Mouse (Mus musculus) ES-Bruce4 (cell line): ENCODE data around the gene Cxadr. TPM values are rescaled to one million over a fixed set of nuclear protein-coding genes. Genes with fewer than 3 reads are reported as not detected.

Experiments
- H3K27ac ChIP-seq: 2 replicates; pipeline ENCODE4 v1.5.1; 2012; ENCODE audit warnings: low read length, inconsistent platforms; ENCODE audit not compliant: insufficient read depth
- H3K27me3 ChIP-seq: 2 replicates; pipeline ENCODE4 v1.6.1; 2012; ENCODE audit warnings: mild to moderate bottlenecking, low read length, inconsistent platforms; ENCODE audit not compliant: control insufficient read depth, poor library complexity, insufficient read depth, severe bottlenecking
- H3K36me3 ChIP-seq: 2 replicates; pipeline ENCODE4 v1.6.1; 2012; ENCODE audit warnings: inconsistent platforms, mild to moderate bottlenecking, low read length, moderate library complexity; ENCODE audit not compliant: control insufficient read depth, poor library complexity, insufficient read depth, severe bottlenecking
- H3K4me1 ChIP-seq: one replicate; pipeline ENCODE4 v1.8.1; 2011; ENCODE audit warnings: low read length; ENCODE audit not compliant: control insufficient read depth, insufficient read depth
- H3K4me3 ChIP-seq: 2 replicates; pipeline ENCODE4 v1.5.1; 2011; ENCODE audit warnings: low read depth, mild to moderate bottlenecking, low read length
- H3K9ac ChIP-seq: 2 replicates; pipeline ENCODE4 v1.6.1; 2012; ENCODE audit warnings: low read depth, mild to moderate bottlenecking, inconsistent platforms; ENCODE audit not compliant: poor library complexity, severe bottlenecking
- H3K9me3 ChIP-seq: replicated peaks from 2 replicates; pipeline ENCODE4 v1.6.1; 2012; ENCODE audit warnings: mild to moderate bottlenecking, low read length, inconsistent platforms; ENCODE audit not compliant: control insufficient read depth, poor library complexity, insufficient read depth, severe bottlenecking
- CTCF ChIP-seq: IDR thresholded peaks from one replicate; pipeline ENCODE4 v1.8.1; 2011; ENCODE audit warnings: low read depth, low read length
- EP300 ChIP-seq: IDR thresholded peaks from 2 replicates; pipeline ENCODE4 v1.6.1; 2011; ENCODE audit warnings: low read depth, low read length; ENCODE audit not compliant: insufficient read depth
- POLR2A ChIP-seq: IDR thresholded peaks from one replicate; pipeline ENCODE4 v1.8.1; 2011; ENCODE audit warnings: low read length; ENCODE audit not compliant: insufficient read depth
- polyA plus RNA-seq: library from polyadenylated mRNA; stranded (reverse); fragments of >200 nt; gene quantifications from 2 replicates; pipeline ENCODE4 v1.2.4, GENCODE M21; 2011; ENCODE audit warnings: low read depth; ENCODE audit not compliant: missing spikeins, insufficient read depth, insufficient read length

The Cxadr gene
- polyA plus RNA-seq, 1 experiment: 24.4 TPM

DNA sequence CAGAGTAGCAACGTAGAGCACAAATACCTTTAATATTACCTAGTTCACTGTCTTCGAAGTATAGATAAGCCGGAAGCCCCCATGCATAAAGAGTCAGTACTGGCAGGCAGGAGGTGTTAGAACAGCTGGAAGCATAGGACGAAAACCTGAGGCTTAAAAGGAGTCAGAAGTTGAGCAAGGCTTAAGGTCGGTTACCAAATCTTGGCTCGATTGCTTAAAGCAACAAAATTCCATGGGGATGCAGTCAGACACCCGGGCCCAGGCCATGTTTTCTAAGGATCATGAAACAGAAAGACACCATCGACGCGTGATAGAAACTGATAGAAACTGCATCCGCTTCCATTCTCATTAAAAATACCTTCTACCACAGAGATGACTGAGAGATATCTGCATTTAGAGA, 35.5 kb upstream of the Cxadr start:
- Histone ChIP-seq H3K27ac (no peak overlapping the region), H3K9me3 (no peaks in the 10 kb centered on the region), H3K9ac (no peak overlapping the region), H3K4me1 (peaks cover 3% of the 10 kb centered on the region), H3K36me3 (no peaks in the 10 kb centered on the region), H3K4me3 (no peak overlapping the region), H3K27me3 (peaks cover 14% of the 10 kb centered on the region)
- no peak for TF ChIP-seq CTCF
- TF ChIP-seq EP300: no peak
- no peak for TF ChIP-seq POLR2A

DNA sequence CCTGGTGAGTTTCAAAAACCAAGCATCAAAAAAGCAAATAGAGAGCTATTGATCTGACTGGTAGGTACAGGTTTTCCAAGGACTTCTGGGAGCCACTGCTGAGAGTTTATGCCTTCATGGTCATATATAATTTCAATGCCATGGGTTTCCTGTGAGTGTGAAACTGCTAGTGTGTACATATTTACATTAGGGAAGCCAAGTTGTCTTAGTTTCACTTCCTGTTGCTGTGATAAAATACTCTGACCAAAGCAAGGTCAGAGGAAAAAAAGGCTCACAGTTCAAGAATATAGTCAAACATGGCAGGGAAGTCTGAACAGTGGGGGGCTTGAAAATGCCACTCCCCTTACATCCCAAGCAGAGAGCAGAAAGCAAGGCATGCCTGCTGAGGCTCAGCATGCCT, 33.8 kb upstream of the Cxadr start:
- peaks cover 14% of the 10 kb centered on the region for H3K27me3 ChIP-seq
- H3K27ac ChIP-seq: no peak overlapping the region
- H3K9me3 ChIP-seq: no peaks in the 10 kb centered on the region
- no peak overlapping the region for H3K9ac ChIP-seq
- H3K36me3 ChIP-seq: no peaks in the 10 kb centered on the region
- H3K4me3 ChIP-seq: no peak overlapping the region
- peaks cover 3% of the 10 kb centered on the region for H3K4me1 ChIP-seq
- TF ChIP-seq CTCF (no peak), POLR2A (no peak), EP300 (no peak)

DNA sequence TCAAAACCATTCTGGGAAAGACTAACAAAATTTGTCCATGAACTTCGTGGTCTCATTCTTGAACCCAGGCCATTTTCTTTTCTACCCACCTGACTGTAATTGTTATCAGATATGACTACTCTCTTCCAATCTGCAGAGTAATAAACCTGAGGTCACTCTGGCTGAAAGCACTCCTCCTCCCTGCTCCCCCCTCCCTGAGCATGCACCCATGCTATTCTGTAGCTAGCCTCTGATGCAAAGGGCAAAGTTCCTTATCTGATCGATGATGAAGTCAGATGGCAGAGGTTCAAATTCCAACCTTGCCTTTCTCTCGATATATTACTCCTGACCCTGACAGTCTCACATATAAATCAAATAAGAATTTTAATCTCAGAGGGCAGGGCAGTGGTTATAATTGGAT, 33.1 kb upstream of the Cxadr start:
- no peaks in the 10 kb centered on the region for H3K36me3 ChIP-seq
- H3K9ac ChIP-seq: no peak overlapping the region
- H3K9me3 ChIP-seq: no peaks in the 10 kb centered on the region
- no peak for TF ChIP-seq CTCF
- no peak for TF ChIP-seq POLR2A
- TF ChIP-seq EP300: no peak
- peaks cover 10% of the 10 kb centered on the region; the same call in 1 of the 2 replicates for H3K27me3 ChIP-seq
- H3K27ac ChIP-seq: no peak overlapping the region
- H3K4me1 ChIP-seq: peaks cover 3% of the 10 kb centered on the region
- no peak overlapping the region for H3K4me3 ChIP-seq

GRCm38 (mm10) chr16:78274825-78275455, 26.3 kb upstream of the Cxadr start:
- H3K36me3 ChIP-seq: no peaks in the 10 kb centered on the region
- no peak overlapping the region for H3K9ac ChIP-seq
- TF ChIP-seq CTCF: no peak
- TF ChIP-seq EP300: no peak
- no peak for TF ChIP-seq POLR2A
- H3K27ac ChIP-seq: no peak overlapping the region
- H3K4me3 ChIP-seq: no peak overlapping the region
- no peaks in the 10 kb centered on the region; the same call in 1 of the 2 replicates for H3K27me3 ChIP-seq
- H3K4me1 ChIP-seq: no peaks in the 10 kb centered on the region
- H3K9me3 ChIP-seq: no peaks in the 10 kb centered on the region

DNA sequence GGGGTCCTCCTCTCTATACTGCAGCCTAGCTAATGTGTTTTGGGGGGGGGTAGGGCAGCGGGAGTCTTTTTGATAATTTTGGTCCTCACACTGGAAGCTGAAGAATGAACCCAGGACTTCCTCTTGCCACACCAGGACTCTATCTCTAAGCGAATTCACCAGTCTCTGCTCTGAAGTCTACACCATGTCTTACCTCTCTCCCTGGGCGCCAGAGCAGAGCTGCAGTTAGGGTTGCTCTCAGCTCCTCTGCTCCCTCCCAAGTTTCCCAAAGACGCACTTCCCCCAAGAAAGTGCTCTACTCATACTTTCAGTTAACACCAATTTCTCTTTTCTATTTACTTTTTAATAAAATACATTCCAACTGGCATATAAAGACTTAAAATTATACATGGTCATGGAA, 23.7 kb upstream of the Cxadr start:
- H3K9me3 ChIP-seq: no peaks in the 10 kb centered on the region
- no peaks in the 10 kb centered on the region for H3K4me1 ChIP-seq
- no peak overlapping the region for H3K27ac ChIP-seq
- no peak for TF ChIP-seq POLR2A
- no peak for TF ChIP-seq EP300
- no peak for TF ChIP-seq CTCF
- H3K4me3 ChIP-seq: no peak overlapping the region
- H3K36me3 ChIP-seq: no peaks in the 10 kb centered on the region
- no peak overlapping the region for H3K9ac ChIP-seq
- no peaks in the 10 kb centered on the region for H3K27me3 ChIP-seq

DNA sequence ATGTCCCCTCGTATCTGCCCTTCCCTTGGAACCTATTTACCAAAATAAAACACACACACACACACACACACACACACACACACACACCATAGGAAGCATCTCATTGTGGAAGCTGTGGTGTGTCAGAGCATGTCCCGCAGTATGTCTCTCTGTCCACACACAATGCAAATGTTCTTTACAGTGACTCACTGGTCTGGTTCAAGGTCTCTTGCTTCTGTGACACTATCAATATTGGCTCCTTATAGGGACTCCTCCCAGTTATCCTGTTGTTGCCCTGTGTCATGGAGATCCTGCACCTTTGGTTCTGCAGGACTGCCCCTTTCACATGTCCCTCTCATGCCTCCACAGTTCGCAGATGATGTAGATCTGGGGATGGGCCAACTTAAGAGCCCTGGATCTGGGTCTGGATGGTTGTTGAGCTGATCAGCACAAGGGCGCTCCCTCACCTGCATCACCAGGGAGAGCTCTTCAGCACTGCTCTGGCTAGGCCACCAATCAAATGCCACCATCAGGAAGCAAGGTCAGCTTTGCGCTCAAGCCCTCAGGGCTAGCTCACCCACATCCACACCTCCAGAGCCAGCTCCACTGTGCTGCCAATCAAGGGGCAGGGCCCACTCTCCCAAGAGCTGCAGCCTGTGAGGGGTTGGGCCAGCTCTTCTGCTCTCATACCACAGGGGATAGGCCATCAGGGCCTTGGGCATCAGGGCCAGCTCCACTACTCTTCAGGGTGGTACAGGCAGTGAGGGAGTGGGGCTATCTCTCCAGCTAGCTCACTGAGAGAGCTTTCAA, 21.0 kb upstream of the Cxadr start:
- H3K9ac ChIP-seq: no peak overlapping the region
- peaks cover 2% of the 10 kb centered on the region for H3K4me1 ChIP-seq
- H3K27me3 ChIP-seq: 0 out of 2 replicates have a peak, but pooled peaks cover under 1% of the 10 kb centered on the region
- no peaks in the 10 kb centered on the region for H3K9me3 ChIP-seq
- no peaks in the 10 kb centered on the region for H3K36me3 ChIP-seq
- no peak overlapping the region for H3K27ac ChIP-seq
- TF ChIP-seq EP300 (no peak), POLR2A (no peak), CTCF (no peak)
- H3K4me3 ChIP-seq: no peak overlapping the region
